Mouse (Mus musculus) liver, embryonic 14 days (tissue): Measurements from ENCODE around the gene E330021D16Rik. TPM values are rescaled to one million over a fixed set of nuclear protein-coding genes. Genes with fewer than 3 reads are reported as not detected.

Experiments
- polyA plus RNA-seq: library from polyadenylated mRNA; depleted of rRNA; stranded (reverse); fragments of >200 nt; gene quantifications from 2 replicates; pipeline ENCODE4 v1.2.3, GENCODE M21; 2012; rRNA removed

The E330021D16Rik gene
- polyA plus RNA-seq: 0.08 and 0.14 TPM in 2 replicates

DNA sequence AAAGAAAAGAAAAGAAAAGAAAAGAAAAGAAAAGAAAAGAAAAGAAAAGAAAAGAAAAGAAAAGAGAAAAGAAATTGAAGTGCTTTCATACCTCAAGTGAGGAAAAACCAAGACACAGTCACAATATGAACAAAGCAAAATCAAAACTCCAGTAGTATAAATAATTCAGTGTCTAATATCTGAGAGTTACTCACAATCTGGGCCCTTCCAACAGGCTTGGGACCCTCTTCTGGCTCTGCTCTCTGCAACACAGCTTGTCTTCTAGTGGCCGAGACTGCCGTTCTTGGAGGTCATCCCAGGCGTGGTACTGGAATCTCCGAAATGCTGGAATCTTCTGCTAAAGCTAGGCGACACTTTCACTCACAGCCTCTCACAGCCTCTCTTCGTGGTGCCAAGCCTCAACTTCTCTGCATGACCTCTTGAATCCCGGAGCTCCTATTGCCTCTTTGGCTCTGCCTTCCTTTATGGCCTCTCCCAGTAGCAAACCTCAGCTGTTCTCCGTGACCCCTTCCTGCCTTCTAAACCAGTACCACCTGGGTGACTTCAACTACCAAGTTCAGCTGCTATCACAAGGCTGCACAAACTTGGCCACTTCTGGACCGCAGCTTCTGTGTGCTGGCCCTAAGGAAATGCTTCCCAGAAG is at the start of gene E330021D16Rik:
E330021D16Rik (minus strand) TSS at position 437 of the 643 bp plus-strand sequence.

Other genes with a start within 250 kb of the E330021D16Rik start
- gene Grin2b, start 242.1 kb downstream of the E330021D16Rik start, polyA plus RNA-seq: under 0.01 and 0.01 TPM in 2 replicates
- 0.05 TPM in 1 of 2 replicates, not detected in the other for gene Gm8994, start 88.0 kb downstream of the E330021D16Rik start, polyA plus RNA-seq
- gene Atf7ip, start 90.6 kb upstream of the E330021D16Rik start, polyA plus RNA-seq: 6.7 and 8.4 TPM in 2 replicates
- 3.8 and 4.8 TPM in 2 replicates for gene Plbd1, start 246.4 kb upstream of the E330021D16Rik start, polyA plus RNA-seq